Mouse (Mus musculus) layer of hippocampus, adult 9-10 months (tissue): ENCODE results near the gene Pirt.

Experiments used
- DNase-seq: peaks from one replicate; pipeline ENCODE4 v3.0.0; 2022; ENCODE audit warnings: low spot score

Gene Pirt

DNA sequence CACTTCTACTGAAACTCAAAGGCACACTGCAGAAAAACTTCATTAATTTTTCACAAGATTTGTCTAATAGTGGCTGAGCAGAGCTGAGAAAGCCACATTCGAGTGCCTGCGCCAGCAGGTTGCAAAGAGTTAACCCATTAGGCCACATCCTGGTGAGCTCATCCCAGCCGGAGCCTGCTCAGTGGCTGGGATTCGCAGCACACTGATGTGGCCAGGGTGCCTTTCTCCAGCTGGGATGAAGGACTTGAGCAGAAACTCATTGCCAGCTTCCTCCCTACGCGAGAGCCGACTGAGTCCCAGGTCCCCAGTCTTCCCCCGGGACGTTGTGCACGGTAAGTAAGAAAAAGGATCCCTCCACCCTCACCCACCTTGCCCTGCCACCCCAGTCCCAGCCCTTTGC lies at the start of gene Pirt:
Gene Pirt (plus strand): TSS at position 171 of the 400 bp plus-strand sequence.
- no peak for DNase-seq

DNA sequence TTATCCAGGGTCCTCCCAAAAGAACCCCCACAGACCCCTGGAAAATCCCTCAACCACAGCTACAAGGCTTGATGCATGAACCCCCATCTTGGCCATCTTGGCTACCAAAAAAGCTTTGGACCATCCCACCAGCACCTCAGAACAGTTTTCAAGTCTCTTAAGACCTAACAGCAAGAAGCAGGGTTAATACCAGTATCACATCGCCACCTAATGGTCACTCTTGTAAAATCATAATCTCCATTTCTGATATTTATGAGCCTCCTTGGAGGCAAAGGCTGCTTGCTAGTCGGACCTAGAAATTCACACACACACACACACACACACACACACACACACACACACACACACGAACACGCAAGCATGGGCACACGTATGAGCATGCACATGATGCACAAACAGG lies 40.1 kb upstream of the Pirt start:
- peak; percentile 63 for DNase-seq

DNA sequence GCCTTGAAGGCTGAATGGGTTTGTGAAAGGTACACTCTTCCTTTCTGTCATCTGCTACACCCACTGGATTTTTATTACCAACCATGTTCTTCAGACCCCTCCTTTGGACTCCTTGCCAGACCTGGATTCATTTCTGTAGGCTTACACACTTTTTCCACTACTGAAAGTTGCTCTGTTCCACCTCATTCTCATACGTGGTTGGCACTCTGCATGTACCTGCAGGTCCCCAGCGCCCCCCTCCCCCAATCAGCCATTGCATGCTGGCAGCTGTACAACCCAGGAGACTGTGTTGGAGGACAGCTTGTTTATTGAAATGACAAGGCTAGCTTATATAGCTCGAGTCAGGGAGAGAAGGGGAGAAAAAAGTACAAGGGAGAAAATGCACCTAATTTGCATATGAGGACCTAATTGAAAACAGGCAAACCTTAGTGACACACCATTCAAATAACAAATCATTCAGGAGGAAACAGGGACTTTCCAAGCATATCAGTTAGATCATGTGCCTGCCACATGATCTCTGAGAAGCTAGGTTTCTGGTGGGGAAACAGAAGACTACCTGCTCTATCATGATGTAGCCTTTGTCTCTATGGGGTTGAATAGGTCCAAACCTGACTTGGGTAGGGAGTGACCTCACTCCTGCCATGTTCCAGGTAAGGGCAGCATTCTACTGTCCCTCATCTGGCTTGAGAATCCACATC lies 38.9 kb upstream of the Pirt start:
- DNase-seq: no peak

DNA sequence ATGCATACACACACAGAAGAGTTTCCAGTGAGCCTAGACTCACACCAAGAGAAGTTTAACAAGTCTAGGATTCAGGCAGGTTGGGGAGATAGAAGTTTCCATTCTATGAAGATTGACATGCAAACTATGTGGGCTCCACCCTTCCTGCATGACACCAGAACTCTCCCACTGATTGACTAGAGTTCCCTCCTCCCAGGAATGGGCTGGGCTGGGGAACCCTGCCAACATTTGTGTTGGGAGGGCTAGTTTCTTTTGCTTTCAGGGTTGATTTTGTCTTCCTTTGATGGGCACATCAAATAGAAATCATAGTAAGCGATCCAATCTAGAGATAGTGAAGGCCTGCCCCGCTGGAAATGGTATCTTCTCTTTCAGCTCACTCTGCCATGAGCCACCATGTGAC lies 30.5 kb upstream of the Pirt start:
- DNase-seq: no peak

DNA sequence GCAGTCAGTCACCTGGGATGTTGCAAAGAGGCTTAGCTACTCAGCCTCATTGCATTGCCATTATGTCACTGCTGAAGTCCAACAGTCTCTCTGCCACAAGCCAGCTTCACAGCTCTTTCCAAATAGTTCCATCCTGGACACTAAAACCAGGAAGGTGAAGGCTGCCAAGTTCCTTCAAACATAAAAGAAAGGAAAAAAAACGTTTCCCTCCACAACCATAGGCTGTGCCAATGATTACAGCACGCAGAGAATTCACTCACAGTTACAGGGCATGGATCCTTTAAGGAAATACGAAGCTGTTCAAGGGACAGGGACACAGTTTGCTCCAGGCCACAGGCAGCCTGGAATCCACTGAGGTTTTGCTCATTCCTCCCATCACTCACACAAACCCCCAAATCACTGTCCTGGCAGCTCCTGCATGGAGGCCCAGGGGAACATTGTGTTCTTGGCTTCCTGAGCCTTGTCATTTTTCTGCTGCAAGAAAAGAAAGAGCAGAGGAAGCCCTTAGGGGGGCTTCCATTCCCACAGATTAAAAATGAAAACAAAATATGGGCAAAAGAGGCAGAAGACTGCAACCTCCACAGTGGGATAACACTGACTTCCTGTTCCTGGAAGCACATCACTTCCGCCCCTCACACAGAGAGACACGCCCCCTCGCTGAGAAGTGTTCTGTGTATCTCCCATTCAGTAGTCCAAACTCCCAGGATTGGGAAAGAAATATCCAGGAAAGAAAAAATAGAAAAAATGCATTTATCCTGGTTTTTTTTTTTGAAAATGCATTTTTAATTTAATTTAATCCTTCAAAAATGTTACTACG lies 29.3 kb upstream of the Pirt start:
- DNase-seq: no peak

DNA sequence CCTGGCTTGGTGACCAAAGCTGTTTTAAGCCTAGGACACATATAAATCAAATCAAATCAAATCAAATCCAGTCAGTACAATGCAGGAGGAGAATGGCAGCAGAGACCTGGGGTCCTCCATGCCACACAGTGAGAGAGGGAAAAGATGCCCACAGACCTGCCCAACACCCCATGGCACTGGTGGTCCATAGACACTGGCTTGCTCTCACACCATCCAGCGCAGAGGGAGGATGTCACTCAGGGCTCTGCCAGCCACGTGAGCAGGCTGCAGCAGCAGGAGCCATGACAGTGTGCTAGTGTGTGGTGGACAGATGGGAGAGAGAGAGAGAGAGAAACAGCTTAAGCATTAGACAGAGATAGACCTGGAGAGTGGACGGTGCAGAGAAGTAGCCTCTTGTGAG lies 19.2 kb upstream of the Pirt start:
- DNase-seq: no peak

DNA sequence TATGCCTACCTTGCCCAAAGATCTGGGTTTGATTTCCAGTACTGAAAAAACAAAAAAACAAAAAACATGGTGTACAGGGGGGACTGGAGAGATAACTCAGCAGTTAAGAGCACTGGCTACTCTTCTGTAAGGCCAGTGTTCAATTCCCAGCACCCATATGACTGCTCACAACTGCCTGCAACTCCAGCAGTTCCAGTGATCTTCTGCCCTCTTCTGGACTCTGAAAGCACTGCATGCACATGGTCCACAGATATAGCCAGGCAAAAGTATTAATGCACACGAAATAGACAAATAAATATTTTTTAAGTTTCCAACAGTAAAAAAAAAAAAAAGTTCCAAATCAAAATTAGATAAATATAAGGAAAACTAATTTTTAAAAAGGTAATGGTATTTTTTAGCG lies 13.0 kb upstream of the Pirt start:
- DNase-seq: no peak

DNA sequence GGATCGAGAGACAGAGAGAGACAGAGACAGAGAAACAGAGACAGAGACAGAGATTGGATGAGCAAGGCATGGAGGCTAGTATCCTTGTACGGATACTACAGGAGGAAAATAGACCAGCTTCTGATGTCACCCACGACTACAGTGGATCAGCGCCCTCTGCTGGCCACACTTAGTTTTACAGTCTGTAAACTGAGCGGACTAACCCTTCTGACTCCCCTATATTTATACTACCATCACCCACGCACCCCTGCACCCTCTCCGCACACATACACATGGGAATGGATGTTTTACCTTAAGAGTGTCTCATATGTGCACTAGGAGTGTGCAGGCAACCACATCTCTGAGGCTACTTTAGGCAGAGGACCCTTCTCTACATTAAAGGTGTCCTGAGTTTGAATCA lies 12.4 kb upstream of the Pirt start:
- peak; percentile 63 for DNase-seq

DNA sequence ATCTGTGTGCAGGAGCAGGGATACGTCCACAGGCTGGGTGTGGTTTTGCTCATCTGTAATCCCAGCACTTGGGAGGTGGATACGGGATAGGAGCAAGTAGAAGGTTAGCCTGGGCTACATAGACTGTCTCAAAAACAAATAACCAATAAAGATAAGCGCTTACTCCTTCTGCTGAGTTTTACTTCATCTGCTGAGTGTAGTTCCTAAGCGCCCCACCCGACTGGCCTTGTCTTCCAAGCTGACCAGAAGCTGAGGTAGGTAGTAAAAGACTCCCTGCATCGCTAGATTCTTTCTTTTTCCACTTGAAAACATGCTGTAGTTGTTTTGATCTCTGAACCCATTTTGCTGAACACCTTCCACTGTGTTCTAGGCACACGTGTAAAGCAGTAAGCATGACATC lies 9.0 kb upstream of the Pirt start:
- no peak for DNase-seq

DNA sequence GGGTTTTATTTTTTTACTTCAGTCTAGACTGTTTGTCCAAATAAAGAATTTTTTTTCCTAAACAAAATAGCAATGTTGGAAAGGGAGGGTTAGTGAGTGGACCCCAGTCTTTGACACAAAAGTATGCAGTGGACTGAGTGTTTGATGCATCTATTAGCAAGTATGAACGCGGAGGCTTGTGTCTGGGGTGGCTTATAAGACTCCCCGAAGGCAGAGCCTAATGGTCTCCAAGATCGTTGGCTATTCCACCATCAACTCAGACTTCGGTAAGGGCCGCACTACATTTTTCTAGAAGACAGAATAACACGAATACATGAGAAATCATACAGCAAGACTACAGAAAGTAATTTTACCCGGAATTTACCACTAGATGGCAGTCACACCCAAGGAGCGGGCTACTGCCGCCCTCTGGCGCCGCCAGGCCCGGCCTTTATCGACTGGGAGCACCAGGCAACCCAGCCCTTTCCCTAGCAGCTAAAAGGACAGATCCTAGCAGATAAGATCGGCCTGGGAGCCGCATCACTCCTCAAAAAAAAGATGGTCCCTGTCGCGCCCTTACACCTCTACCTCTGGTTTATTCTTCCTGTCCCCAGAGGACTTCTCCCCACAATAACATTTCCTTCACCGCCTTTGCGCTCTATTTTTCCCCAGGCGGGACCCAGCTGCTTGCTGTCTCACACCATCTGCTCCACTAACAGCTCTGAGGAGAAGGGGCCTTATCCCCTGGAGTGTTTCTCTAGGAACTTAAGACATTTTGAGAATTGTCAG lies 6.0 kb upstream of the Pirt start:
- peak; percentile 49 for DNase-seq

DNA sequence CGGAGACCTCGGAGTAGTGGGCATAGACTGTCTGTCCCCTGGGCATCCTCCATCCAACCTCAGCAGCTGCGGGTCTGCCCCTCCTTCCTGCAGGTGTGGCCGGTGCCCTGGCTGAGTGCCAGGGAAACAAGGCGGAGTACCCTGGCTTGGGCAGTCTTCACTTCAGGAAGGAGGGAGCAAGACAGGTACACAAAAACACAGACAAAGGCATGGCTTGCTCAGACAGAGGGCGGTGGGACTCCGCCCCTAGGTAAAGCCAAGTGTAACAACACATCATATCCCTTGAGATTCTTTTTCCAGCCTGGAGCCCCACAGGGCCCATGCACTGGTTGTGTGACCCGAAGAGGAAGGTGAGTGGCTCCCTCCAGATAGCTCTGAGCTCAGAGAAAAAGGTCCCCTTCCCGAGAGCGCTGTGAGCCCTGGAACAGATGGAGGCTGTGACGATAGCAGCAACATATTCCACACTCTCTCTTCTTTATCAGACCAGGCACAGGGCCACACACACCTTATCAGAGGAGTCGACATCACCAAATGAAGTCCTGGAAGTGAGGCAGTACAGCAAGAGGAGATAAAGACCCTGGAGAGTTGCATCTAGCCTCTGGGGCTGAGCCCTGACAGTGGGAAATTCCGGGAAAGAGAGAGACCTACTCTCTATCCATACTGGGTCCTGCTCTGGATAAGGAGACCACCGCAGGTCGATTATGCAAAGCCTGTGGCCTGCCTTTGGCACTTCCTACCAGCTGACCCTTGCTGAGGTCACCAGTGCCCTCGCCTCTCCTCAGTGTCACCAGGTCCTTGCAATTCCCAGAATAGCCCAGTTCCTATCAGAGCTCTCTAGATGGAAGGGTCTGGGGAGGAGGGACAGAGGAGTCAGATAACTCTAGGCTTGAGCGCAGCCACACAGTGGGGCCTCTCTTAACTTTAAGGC lies 1.0 kb downstream of the Pirt start:
- DNase-seq: no peak

DNA sequence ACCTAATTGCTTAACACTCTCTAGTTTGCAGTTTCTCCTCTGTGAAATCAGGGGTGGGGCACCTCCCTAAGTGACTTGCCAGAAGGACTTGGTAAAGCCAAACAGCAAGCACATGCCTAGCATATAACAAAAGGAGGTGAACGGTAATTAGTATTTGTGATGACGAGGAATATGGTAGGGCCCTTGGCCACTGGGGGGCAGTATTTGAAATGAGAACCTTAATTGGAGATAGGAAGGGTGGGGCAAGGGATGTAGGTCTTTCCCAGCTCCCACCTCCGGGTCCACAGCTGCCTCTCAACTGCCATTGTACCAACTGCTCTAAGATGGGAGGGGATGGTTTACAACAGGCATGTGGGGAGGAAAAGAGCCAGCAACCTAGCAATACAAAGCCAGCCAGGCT lies 2.5 kb downstream of the Pirt start:
- peak; percentile 16 for DNase-seq

DNA sequence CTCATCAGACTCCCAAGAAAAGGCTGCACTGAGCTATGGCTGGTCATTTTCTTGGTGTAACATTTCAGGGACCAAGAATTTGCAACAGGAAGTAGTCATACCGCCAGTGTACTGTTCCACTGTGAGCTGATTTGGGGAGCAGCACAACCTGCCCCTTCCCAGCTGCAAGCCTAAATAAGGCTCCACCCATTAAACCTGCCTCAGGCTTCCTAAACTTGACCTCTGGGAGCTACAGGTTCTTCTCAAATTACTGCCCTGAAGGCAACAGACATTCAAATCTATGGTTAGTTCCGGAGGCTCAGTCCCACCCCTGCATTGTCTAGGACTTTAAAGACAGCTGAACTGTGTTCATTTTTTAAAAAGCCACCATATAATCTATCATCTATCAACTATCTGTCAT lies 8.2 kb downstream of the Pirt start:
- no peak for DNase-seq

DNA sequence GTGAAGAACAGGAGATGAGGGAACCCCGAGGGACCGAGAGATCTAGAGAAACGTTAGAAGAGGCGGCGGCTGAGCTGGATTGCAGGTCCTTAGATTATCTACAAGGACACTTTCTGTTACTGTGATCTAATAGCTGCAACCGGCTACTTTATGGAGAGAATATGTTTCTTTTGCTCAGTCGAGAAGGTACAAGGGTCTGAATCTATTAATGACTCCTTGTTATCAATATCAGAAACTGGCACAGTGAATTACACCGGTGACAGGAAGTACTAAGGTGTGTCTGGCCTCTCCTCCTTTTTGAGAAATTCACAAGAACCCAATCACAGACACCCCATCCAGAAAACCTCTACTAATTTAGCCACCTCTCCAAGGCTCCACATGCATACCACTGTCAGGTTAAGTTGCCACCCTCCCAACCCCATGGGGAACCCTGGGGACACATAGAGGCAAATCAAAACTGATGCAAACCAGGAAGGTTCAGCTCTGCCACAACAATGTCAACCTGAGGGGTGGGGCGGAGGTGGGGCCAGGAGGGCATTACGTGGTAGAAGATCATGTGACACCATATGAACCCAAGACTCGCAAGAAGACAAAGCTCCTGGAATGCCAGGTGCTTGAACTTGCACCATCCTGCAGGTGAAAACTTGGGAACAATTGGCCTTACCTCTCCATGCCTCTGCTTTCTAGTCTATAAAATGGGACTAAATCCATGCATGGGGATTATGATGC lies 12.5 kb downstream of the Pirt start:
- DNase-seq: no peak

DNA sequence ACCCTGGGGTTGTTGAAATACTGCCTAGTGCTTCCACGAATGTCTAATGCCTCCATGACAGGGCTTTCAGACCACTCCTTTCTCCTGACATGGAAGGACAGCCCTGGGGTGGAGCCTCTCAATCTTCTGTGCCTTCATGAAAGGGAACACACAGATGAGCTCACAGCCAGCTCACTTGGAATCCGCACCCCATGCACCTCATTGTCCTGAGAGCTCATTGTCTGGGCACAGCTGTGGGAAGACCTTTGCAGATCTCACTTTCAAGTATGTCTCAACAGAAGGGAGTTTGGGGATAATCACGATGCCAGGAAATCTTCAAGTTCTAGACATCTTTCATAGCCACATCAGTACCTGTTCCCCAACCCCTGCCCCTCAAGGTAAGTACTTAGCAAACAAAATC lies 16.5 kb downstream of the Pirt start:
- DNase-seq: no peak

DNA sequence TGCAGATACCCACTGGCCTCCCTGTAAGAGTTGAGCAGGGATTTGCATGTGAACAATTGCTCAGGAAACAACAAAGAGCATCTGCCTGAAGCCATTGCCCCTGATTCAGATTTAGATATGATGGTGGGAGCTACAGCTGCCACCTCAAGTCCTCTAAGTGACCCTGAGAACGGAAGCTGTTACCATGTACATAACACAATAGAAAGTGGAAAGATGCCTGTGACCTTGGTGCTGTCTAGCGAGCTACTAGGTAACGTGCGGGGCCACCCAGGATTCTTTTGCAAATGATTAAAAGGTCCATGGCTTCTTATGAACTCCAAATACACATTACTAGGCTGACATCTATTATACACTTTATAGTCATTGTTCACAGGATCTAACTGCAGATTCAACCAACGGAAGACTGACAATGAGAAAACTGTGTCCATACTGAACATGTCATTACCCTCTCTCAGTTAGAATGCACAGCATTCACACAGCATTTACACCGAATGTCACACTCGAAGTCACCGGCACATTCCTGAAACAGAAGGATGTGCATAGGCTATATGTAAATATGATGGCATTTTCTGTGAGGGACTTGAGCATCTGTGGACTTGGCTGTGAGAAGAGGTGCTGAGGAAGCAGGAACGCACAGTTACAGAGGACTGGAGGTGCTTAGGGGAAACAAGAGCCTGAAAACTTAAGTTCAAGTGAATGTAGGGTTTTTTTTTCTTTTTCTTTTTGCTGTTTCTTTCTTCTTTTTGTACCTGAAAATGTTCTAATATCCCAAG lies 21.2 kb downstream of the Pirt start:
- DNase-seq: no peak

DNA sequence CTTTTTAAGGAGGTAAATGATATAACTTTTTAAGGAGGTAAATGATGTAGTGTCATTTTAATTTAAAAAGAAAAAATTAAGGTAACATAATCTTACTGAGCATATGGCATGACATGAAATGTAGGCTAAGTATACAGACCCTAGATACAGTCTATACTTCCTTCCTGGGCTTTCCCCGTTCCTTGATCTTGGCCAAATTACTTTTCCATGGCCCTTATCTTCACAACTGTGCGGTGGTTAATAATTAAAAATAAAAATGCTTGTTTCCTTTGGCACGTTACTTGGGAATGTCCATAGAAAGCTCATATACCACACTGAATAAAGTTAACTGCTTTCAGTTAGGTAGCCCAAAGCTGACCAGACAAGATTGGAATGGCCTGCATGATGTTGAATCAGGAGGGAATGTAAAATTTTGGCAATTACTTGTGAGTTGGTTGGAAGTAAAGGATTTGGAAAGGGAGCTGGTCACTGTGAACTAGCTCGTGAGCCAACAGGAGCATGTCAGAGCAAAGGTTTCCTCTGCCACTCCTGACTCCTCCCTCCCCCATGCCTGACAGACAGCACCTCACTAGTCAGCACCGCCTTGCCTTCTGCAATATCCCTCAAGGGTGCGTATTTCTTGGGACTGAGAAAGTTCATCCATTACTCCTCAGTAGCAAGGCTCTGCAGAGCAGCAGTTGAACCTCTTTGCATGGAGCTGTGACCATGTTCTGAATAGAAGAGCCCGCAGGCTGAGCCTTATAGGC lies 22.8 kb downstream of the Pirt start:
- no peak for DNase-seq

DNA sequence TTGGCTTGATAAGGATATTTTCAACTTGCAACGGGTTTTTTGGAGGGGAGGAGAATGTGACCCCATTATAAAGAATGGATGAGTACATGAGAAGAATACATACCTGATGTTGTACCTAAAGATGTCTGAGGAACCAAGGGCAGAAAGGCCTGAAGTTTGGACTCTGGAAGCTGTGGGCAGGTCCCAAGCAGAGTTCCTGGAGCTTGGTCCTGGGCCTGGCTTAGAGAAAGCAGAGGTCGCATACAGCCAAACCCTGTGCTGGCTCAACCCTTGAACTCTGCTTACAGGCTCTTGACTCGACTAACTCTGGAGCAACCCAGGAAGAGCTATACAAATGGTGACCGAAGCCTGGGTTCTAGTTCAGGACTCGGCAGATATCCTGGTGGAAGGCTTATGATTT lies 30.2 kb downstream of the Pirt start:
- DNase-seq: no peak

DNA sequence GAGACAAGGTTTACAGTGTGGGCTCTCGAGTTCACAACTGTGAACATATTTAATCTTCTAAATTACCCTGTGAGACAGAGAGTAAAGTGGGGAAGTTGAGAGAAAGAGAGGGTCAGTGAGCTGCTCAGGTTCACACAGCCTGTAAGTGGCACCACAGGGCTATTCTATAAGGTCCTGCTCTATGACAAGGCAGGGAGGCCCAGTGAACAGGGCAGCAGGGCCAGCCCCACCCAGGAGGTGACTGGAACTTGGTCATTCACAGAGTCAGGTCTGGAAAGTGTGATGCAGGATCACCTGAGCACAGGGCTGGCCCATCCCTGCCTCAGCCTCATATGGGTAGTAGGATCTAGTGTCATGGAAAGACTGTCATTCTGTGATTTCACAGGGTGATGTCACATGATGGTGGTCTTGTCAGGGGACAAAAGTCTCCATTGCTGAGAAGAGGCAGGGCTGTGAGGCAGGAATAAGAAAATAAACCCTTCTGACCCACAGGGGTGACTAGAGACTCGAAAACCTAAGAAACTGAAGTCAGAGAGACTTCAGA lies 33.5 kb downstream of the Pirt start:
- no peak for DNase-seq
